Mouse (Mus musculus) liver, embryonic 14.5 days (tissue): ENCODE measurements around the gene Galntl6. TPM values are rescaled to one million over a fixed set of nuclear protein-coding genes. Genes with fewer than 3 reads are reported as not detected.

Experiments
- ATAC-seq: fragments of 200-750 bp; cut with Nextera tagmentation; 2 replicates; pipeline ENCODE4 v1.8.0; 2017; ENCODE audit warnings: moderate number of reproducible peaks, mild to moderate bottlenecking, moderate library complexity; ENCODE audit not compliant: insufficient read depth
- DNase-seq, 3 experiments: peaks; one replicate each; pipeline ENCODE4 v3.0.0-alpha.2; 2012 to 2013; ENCODE audit warnings: low read depth in 3 of 3, low spot score in 3 of 3
- H3K27ac ChIP-seq: fragments of 300-500 bp; sonication (generic); 2 replicates; pipeline ENCODE4 v1.5.1; 2014; ENCODE audit warnings: moderate library complexity, mild to moderate bottlenecking, control low read depth, inconsistent platforms
- H3K27me3 ChIP-seq: fragments of 300-500 bp; sonication (generic); 2 replicates; pipeline ENCODE4 v1.6.1; 2014; ENCODE audit warnings: mild to moderate bottlenecking, low read length, moderate library complexity; ENCODE audit not compliant: control insufficient read depth, insufficient read depth
- H3K36me3 ChIP-seq: fragments of 300-500 bp; sonication (generic); replicated peaks from 2 replicates; pipeline ENCODE4 v1.6.1; 2014; ENCODE audit warnings: low read depth; ENCODE audit not compliant: control insufficient read depth, insufficient read depth
- H3K4me1 ChIP-seq, 2 experiments: fragments of 200-500 bp in 1 of 2; fragments of 300-500 bp in 1 of 2; sonication (generic) in 1 of 2; replicated peaks; 2 replicates each; pipeline ENCODE4 v1.6.1; 2012 to 2014; ENCODE audit warnings: antibody characterized with exemption in 1 of 2, inconsistent platforms in 1 of 2, low read length in 1 of 2; ENCODE audit not compliant: control insufficient read depth in 2 of 2, insufficient read depth in 2 of 2
- H3K4me2 ChIP-seq: fragments of 300-500 bp; sonication (generic); 2 replicates; pipeline ENCODE4 v1.6.1; 2014; ENCODE audit warnings: low read depth, mild to moderate bottlenecking, control low read depth, moderate library complexity
- H3K4me3 ChIP-seq, 2 experiments: fragments of 200-500 bp in 1 of 2; fragments of 300-500 bp in 1 of 2; sonication (generic) in 1 of 2; 2 replicates each; pipeline ENCODE4 v1.5.1; 2012 to 2014; ENCODE audit warnings: low read depth in 2 of 2, low read length in 2 of 2, mild to moderate bottlenecking in 2 of 2, control low read depth in 1 of 2, inconsistent platforms in 1 of 2, moderate library complexity in 1 of 2; ENCODE audit not compliant: insufficient read depth in 1 of 2
- H3K9ac ChIP-seq: fragments of 300-500 bp; sonication (generic); replicated peaks from 2 replicates; pipeline ENCODE4 v1.6.1; 2014; ENCODE audit warnings: mild to moderate bottlenecking, control low read depth, moderate library complexity
- H3K9me3 ChIP-seq: fragments of 300-500 bp; sonication (generic); 2 replicates; pipeline ENCODE4 v1.6.1; 2016; ENCODE audit warnings: low read length, mixed read lengths; ENCODE audit not compliant: control insufficient read depth
- CTCF ChIP-seq: IDR thresholded peaks from 2 replicates; pipeline ENCODE4 v1.5.1; 2016; ENCODE audit warnings: antibody characterized with exemption, low read depth, control low read depth
- EP300 ChIP-seq: IDR thresholded peaks from 2 replicates; pipeline ENCODE4 v1.6.1; 2016; ENCODE audit warnings: antibody characterized with exemption, low read depth
- WGBS: fragments of 180-500 bp; shearing (Covaris S2); extraction: QIAGEN DNeasy Blood & Tissue Kit; methylation state at CpG from one replicate; pipeline ENCODE4 v1.1.7; 2014; ENCODE audit not compliant: insufficient replicate concordance; 5-methylcytosine and 5-hydroxymethylcytosine counted together
- polyA plus RNA-seq, 2 experiments: library from polyadenylated mRNA; depleted of rRNA in 1 of 2; stranded (reverse) in 1 of 2; unstranded in 1 of 2; fragments of >200 nt; fragmentation: Nextera tagmentation in 1 of 2; extraction: Ambion mirVana in 1 of 2; gene quantifications; 2 replicates each; pipeline versions ENCODE4 v1.2.1 to v1.2.3; 2012 to 2014

The Galntl6 gene
- polyA plus RNA-seq, 2 experiments, result not detected

- no peak overlapping the region for H3K4me2 ChIP-seq
Measured at GRCm38 (mm10) chr8:57920326-57920903, 992.0 kb downstream of the Galntl6 start.

GRCm38 (mm10) chr8:57918720-57919640, 993.5 kb downstream of the Galntl6 start:
- H3K4me1 ChIP-seq, result no peaks in the 10 kb centered on the region
- no peaks in the 10 kb centered on the region for H3K36me3 ChIP-seq
- no peaks in the 10 kb centered on the region for H3K9me3 ChIP-seq
- TF ChIP-seq EP300 (no peak), CTCF (no peak)
- ATAC-seq (no peak), DNase-seq (no peak)
- H3K4me2 ChIP-seq, result no peak overlapping the region
- H3K27ac ChIP-seq, result no peak overlapping the region
- H3K9ac ChIP-seq, result no peak overlapping the region
- 53% methylated on average over 9 of the region's 9 CpGs for WGBS
- H3K27me3 ChIP-seq, result no peaks in the 10 kb centered on the region
- H3K4me3 ChIP-seq, result no peak overlapping the region

More at GRCm38 (mm10) chr8:57920326-57920903, 992.0 kb downstream of the Galntl6 start:
- Histone ChIP-seq H3K27ac (no peak overlapping the region), H3K27me3 (no peaks in the 10 kb centered on the region), H3K36me3 (no peaks in the 10 kb centered on the region), H3K4me3 (no peak overlapping the region), H3K9me3 (no peaks in the 10 kb centered on the region), H3K9ac (no peak overlapping the region), H3K4me1 (no peaks in the 10 kb centered on the region)
- TF ChIP-seq CTCF, result no peak
- no peak for TF ChIP-seq EP300
- ATAC-seq (no peak), DNase-seq (no peak)
- WGBS, result 57% methylated on average over 3 of the region's 3 CpGs

DNA sequence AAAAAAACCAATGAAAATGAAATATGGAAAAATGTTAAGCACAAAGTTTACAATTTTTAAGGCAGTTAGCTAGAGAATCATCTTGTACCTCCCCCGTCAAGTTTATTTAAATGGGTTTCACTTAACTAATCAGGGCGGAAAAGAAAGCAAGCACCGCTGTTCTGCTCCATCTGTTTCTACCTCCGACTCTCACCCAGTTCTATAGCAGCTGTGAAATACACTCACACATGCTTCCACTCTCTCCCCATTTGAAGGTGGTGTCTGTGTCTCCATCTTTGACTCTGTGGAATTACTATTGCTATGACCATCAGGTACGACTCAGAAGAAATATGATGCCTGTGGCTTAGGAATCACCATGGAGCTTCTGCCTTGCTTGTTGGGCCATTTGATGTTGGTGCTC, 1019.1 kb downstream of the Galntl6 start:
- Histone ChIP-seq H3K4me2 (no peak overlapping the region), H3K4me1 (no peaks in the 10 kb centered on the region), H3K4me3 (no peak overlapping the region), H3K9me3 (no peaks in the 10 kb centered on the region), H3K9ac (no peak overlapping the region), H3K36me3 (no peaks in the 10 kb centered on the region), H3K27me3 (no peaks in the 10 kb centered on the region), H3K27ac (no peak overlapping the region)
- ATAC-seq (no peak), DNase-seq (no peak)
- TF ChIP-seq EP300 (no peak), CTCF (no peak)
- 78% methylated on average over 5 of the region's 5 CpGs for WGBS

- ATAC-seq, result no peak
Measured at GRCm38 (mm10) chr8:57892115-57892514, 1020.3 kb downstream of the Galntl6 start.

DNA sequence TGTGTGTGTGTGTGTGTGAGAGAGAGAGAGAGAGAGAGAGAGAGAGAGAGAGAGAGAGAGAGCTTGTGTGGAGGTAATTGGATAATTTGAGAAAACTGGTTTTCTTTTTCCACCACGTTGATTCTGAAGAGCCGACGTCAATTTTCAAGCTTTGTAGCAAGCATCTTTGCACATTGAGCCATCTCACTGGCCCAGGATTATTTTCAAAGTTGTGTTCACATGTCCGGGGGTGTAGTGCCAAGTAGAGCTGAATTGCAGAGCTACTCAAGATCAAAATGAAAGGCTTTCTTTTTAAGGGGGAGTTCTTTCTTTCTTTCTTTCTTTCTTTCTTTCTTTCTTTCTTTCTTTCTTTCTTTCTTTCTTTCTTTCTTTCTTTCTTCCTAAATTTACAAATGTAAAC, 1022.3 kb downstream of the Galntl6 start:
- WGBS, result 66% methylated on average over 4 of the region's 4 CpGs
- Histone ChIP-seq H3K27me3 (no peaks in the 10 kb centered on the region), H3K9ac (no peak overlapping the region), H3K9me3 (no peaks in the 10 kb centered on the region), H3K36me3 (no peaks in the 10 kb centered on the region), H3K4me3 (no peak overlapping the region), H3K27ac (no peak overlapping the region), H3K4me2 (no peak overlapping the region), H3K4me1 (no peaks in the 10 kb centered on the region)
- ATAC-seq (no peak), DNase-seq (no peak)
- TF ChIP-seq CTCF (no peak), EP300 (no peak)

More at GRCm38 (mm10) chr8:57892115-57892514, 1020.3 kb downstream of the Galntl6 start:
- no peak overlapping the region for H3K9ac ChIP-seq
- H3K9me3 ChIP-seq, result no peaks in the 10 kb centered on the region
- WGBS, result 65% methylated on average over 5 of the region's 5 CpGs
- H3K4me3 ChIP-seq, result no peak overlapping the region
- no peaks in the 10 kb centered on the region for H3K36me3 ChIP-seq
- H3K4me2 ChIP-seq, result no peak overlapping the region
- no peaks in the 10 kb centered on the region for H3K27me3 ChIP-seq
- TF ChIP-seq CTCF (no peak), EP300 (no peak)
- H3K27ac ChIP-seq, result no peak overlapping the region
- no peaks in the 10 kb centered on the region for H3K4me1 ChIP-seq
- no peak for DNase-seq
